Mouse (Mus musculus): Measurements from ENCODE around the gene Olfr119. TPM values are rescaled to one million over a fixed set of nuclear protein-coding genes. Genes with fewer than 3 reads are reported as not detected.

Olfr119 gene
- not detected in 2 replicates for polyA plus RNA-seq (2012; rRNA removed)

GRCm38 (mm10) chr17:37696264-37696663 lies at the start of gene Olfr119:
Gene Olfr119 (plus strand): TSS chr17:37696564.

GRCm38 (mm10) chr17:37663682-37664081 lies 32.7 kb upstream of the Olfr119 start, which contains the start of gene Olfr117:
Gene Olfr117 (minus strand): TSS chr17:37663782.

GRCm38 (mm10) chr17:37666688-37667087 lies 29.7 kb upstream of the Olfr119 start, which contains the start of gene Olfr118:
Gene Olfr118 (plus strand): TSS chr17:37666988.

GRCm38 (mm10) chr17:37721508-37721907 lies 25.1 kb downstream of the Olfr119 start, which contains the start of gene Olfr120:
Gene Olfr120 (plus strand): TSS chr17:37721808.

Other genes with a start within 250 kb of the Olfr119 start
- not detected in 2 replicates for gene Olfr109, start 237.6 kb upstream of the Olfr119 start, polyA plus RNA-seq (2012; rRNA removed)
- gene H2-M2, start 213.0 kb upstream of the Olfr119 start, polyA plus RNA-seq (2012; rRNA removed) = 0.84 and 1.1 TPM in 2 replicates
- gene Olfr110, start 204.1 kb upstream of the Olfr119 start, polyA plus RNA-seq (2012; rRNA removed) = not detected in 2 replicates
- 0.10 TPM in 1 of 2 replicates, not detected in the other for gene Olfr111, start 188.5 kb upstream of the Olfr119 start, polyA plus RNA-seq (2012; rRNA removed)
- gene Olfr112, start 127.1 kb upstream of the Olfr119 start, polyA plus RNA-seq (2012; rRNA removed) = not detected in 2 replicates
- not detected in 2 replicates for gene Olfr113, start 118.9 kb upstream of the Olfr119 start, polyA plus RNA-seq (2012; rRNA removed)
- gene Olfr114, start 103.8 kb upstream of the Olfr119 start, polyA plus RNA-seq (2012; rRNA removed) = not detected in 2 replicates
- not detected in 2 replicates for gene Olfr115, start 69.5 kb upstream of the Olfr119 start, polyA plus RNA-seq (2012; rRNA removed)
- gene Olfr116, start 69.4 kb upstream of the Olfr119 start, polyA plus RNA-seq (2012; rRNA removed) = not detected in 2 replicates
- not detected in 2 replicates for gene Olfr117, start 32.8 kb upstream of the Olfr119 start, polyA plus RNA-seq (2012; rRNA removed)
- not detected in 2 replicates for gene Olfr118, start 29.6 kb upstream of the Olfr119 start, polyA plus RNA-seq (2012; rRNA removed)
- not detected in 2 replicates for gene Olfr120, start 25.2 kb downstream of the Olfr119 start, polyA plus RNA-seq (2012; rRNA removed)
- gene Olfr121, start 52.3 kb downstream of the Olfr119 start, polyA plus RNA-seq (2012; rRNA removed) = not detected in 2 replicates
- not detected in 2 replicates for gene Olfr122, start 72.0 kb downstream of the Olfr119 start, polyA plus RNA-seq (2012; rRNA removed)
- not detected in 2 replicates for gene Olfr123, start 97.0 kb downstream of the Olfr119 start, polyA plus RNA-seq (2012; rRNA removed)
- not detected in 2 replicates for gene Olfr124, start 103.3 kb downstream of the Olfr119 start, polyA plus RNA-seq (2012; rRNA removed)
- not detected in 2 replicates for gene Olfr125, start 136.4 kb downstream of the Olfr119 start, polyA plus RNA-seq (2012; rRNA removed)
- not detected in 2 replicates for gene Olfr126, start 150.9 kb downstream of the Olfr119 start, polyA plus RNA-seq (2012; rRNA removed)
- gene Olfr127, start 203.9 kb downstream of the Olfr119 start, polyA plus RNA-seq (2012; rRNA removed) = not detected in 2 replicates
- gene Olfr128, start 224.0 kb downstream of the Olfr119 start, polyA plus RNA-seq (2012; rRNA removed) = not detected in 2 replicates